Mouse (Mus musculus): Measurements from ENCODE around the gene Mcts2. TPM values are rescaled to one million over a fixed set of nuclear protein-coding genes. Genes with fewer than 3 reads are reported as not detected.

The Mcts2 gene
- polyA plus RNA-seq (2012; rRNA removed) = 2.8 and 3.4 TPM in 2 replicates

DNA sequence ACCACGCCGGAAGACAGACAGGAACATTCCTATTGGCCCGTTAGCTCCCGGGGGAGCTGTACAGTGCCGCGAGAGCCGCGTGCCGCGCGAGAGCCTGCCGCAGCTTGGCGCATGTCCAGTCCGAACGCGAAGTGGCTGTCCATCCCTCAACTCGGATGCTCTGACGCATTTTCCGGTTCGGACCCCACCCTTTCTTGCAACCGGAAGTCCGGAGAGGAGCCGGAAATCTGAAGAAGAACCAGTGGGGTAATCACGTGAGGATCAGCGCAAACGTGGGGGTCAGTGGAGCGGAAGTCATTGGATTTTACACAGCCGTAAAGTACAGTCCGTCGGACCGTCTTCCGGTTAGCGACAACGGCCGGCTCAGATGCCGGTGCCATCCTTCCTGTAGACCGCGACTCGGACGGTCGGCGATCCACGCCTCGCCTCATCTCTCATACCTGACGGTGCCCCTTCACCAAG, at the start of gene Mcts2:
TSS of gene Mcts2 (plus strand) at position 230 of the 462 bp plus-strand sequence.

DNA sequence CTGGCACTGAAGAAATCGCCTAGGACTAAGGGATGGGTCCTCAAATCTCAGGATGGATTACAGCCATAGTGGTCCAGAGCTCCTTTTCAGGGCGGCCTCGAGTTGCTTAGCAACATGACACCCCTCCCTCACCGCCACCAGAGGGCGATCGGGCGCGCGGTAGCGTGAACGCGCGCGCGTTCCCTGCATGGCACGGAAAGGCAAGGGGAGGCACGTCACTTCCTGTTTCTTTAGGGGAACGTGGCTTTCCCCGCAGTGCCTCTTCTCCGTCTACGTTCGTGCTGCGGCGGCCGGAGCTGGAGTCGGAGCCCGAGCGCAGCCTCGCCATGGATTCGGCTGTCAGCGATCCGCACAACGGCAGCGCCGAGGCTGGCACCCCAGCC, 17.6 kb upstream of the Mcts2 start, which contains the start of gene H13:
TSS of gene H13 (plus strand) at position 206 of the 383 bp plus-strand sequence.

DNA sequence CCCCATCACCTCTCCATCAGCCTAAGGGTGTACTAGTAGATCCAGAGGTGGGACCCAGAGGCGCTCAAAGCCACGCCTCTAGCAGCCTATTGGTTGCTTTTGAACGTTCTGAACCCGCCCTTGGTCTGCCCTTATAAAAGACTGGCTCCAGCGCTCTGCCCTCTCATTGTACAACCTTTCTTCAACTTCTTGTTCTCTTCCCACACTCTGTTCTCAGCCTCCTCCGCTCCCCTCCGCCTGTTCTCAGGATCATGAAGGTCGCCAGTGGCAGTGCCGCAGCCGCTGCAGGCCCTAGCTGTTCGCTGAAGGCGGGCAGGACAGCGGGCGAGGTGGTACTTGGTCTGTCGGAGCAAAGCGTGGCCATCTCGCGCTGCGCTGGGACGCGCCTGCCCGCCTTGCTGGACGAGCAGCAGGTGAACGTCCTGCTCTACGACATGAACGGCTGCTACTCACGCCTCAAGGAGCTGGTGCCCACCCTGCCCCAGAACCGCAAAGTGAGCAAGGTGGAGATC, 49.3 kb downstream of the Mcts2 start, which contains the start of gene Id1:
TSS of gene Id1 (plus strand) at position 162 of the 512 bp plus-strand sequence.

Other genes with a start within 250 kb of the Mcts2 start
- not detected in 2 replicates for gene Defb23, start 222.4 kb upstream of the Mcts2 start, polyA plus RNA-seq (2012; rRNA removed)
- gene Defb20, start 210.0 kb upstream of the Mcts2 start, polyA plus RNA-seq (2012; rRNA removed) = not detected in 2 replicates
- gene Defb22, start 196.9 kb upstream of the Mcts2 start, polyA plus RNA-seq (2012; rRNA removed) = not detected in 2 replicates
- gene Defb26, start 175.3 kb upstream of the Mcts2 start, polyA plus RNA-seq (2012; rRNA removed) = not detected in 2 replicates
- gene Defb28, start 168.8 kb upstream of the Mcts2 start, polyA plus RNA-seq (2012; rRNA removed) = not detected in 2 replicates
- gene Defb29, start 146.9 kb upstream of the Mcts2 start, polyA plus RNA-seq (2012; rRNA removed) = not detected in 2 replicates
- not detected in 2 replicates for gene Gm17416, start 117.7 kb upstream of the Mcts2 start, polyA plus RNA-seq (2012; rRNA removed)
- gene Defb21, start 114.3 kb upstream of the Mcts2 start, polyA plus RNA-seq (2012; rRNA removed) = not detected in 2 replicates
- not detected in 2 replicates for gene Defb19, start 106.7 kb upstream of the Mcts2 start, polyA plus RNA-seq (2012; rRNA removed)
- 0.51 TPM in 1 of 2 replicates, not detected in the other for gene Defb45, start 87.6 kb upstream of the Mcts2 start, polyA plus RNA-seq (2012; rRNA removed)
- 0.35 TPM in 1 of 2 replicates, not detected in the other for gene Defb36, start 82.7 kb upstream of the Mcts2 start, polyA plus RNA-seq (2012; rRNA removed)
- not detected in 2 replicates for gene Defb25, start 64.0 kb upstream of the Mcts2 start, polyA plus RNA-seq (2012; rRNA removed)
- 11.0 and 13.3 TPM in 2 replicates for gene Rem1, start 60.1 kb upstream of the Mcts2 start, polyA plus RNA-seq (2012; rRNA removed)
- 166 and 184 TPM in 2 replicates for gene H13, start 17.6 kb upstream of the Mcts2 start, polyA plus RNA-seq (2012; rRNA removed)
- 963 and 1,196 TPM in 2 replicates for gene Id1, start 49.2 kb downstream of the Mcts2 start, polyA plus RNA-seq (2012; rRNA removed)
- gene Cox4i2, start 67.1 kb downstream of the Mcts2 start, polyA plus RNA-seq (2012; rRNA removed) = 3.6 and 3.7 TPM in 2 replicates
- 38.1 and 43.2 TPM in 2 replicates for gene Bcl2l1, start 144.7 kb downstream of the Mcts2 start, polyA plus RNA-seq (2012; rRNA removed)
- 1.2 and 1.6 TPM in 2 replicates for gene Tpx2, start 160.9 kb downstream of the Mcts2 start, polyA plus RNA-seq (2012; rRNA removed)
- 0.05 TPM in 1 of 2 replicates, not detected in the other for gene Mylk2, start 224.3 kb downstream of the Mcts2 start, polyA plus RNA-seq (2012; rRNA removed)
- gene Foxs1, start 246.2 kb downstream of the Mcts2 start, polyA plus RNA-seq (2012; rRNA removed) = 2.8 and 4.6 TPM in 2 replicates

Data from colon, adult 2 months (tissue).